Mouse (Mus musculus): ENCODE results near the gene Wdr12. TPM values are rescaled to one million over a fixed set of nuclear protein-coding genes. Genes with fewer than 3 reads are reported as not detected.

Gene Wdr12
- total RNA-seq, 4 experiments from 2014 or later, result 14.8 to 20.5 (median 18.5) TPM

Other genes starting within 250 kb of the Wdr12 start
- gene Fam117b, start 185.6 kb downstream of the Wdr12 start, total RNA-seq (2022), result 10 to 100 TPM; 39.3 to 54.0 (median 45.2) TPM
- 1 to 10 TPM; 2.7 to 3.5 (median 2.9) TPM for gene Ica1l, start 55.5 kb downstream of the Wdr12 start, total RNA-seq (2022)
- 10 to 100 TPM in 3 of 4 experiments, 1 to 10 TPM in 1; 8.9 to 17.9 (median 15.9) TPM for gene Carf, start 398 bp downstream of the Wdr12 start, total RNA-seq (2022)
- gene Nbeal1, start 82.0 kb upstream of the Wdr12 start, total RNA-seq (2022), result 10 to 100 TPM; 64.5 to 93.8 (median 75.0) TPM
- gene Cyp20a1, start 244.7 kb upstream of the Wdr12 start, total RNA-seq (2022), result 10 to 100 TPM; 33.7 to 39.6 (median 37.1) TPM

Data from adrenal gland, adult 8-10 months (tissue).